Mouse (Mus musculus) liver, embryonic 11.5 days (tissue): Measurements from ENCODE around the gene Arl3. TPM values are rescaled to one million over a fixed set of nuclear protein-coding genes. Genes with fewer than 3 reads are reported as not detected.

Source experiments
- ATAC-seq: fragments of 200-750 bp; cut with Nextera tagmentation; replicated peaks from 2 replicates; pipeline ENCODE4 v1.8.0; 2017; ENCODE audit warnings: moderate number of reproducible peaks, mild to moderate bottlenecking, moderate TSS enrichment, moderate library complexity; ENCODE audit not compliant: low FRiP score
- DNase-seq: peaks from one replicate; pipeline ENCODE4 v3.0.0-alpha.2; 2017; ENCODE audit warnings: low spot score
- H3K27ac ChIP-seq: fragments of 300-500 bp; sonication (generic); 2 replicates; pipeline ENCODE4 v1.5.1; 2014; ENCODE audit warnings: mild to moderate bottlenecking, low read depth, low read length, control low read depth
- H3K27me3 ChIP-seq: fragments of 300-500 bp; sonication (generic); replicated peaks from 2 replicates; pipeline ENCODE4 v1.6.1; 2014; ENCODE audit warnings: low read length, mixed read lengths; ENCODE audit not compliant: control insufficient read depth, insufficient read depth
- H3K36me3 ChIP-seq: fragments of 300-500 bp; sonication (generic); 2 replicates; pipeline ENCODE4 v1.6.1; 2014; ENCODE audit warnings: mild to moderate bottlenecking, low read length, moderate library complexity, mixed read lengths; ENCODE audit not compliant: control insufficient read depth, insufficient read depth
- H3K4me1 ChIP-seq: fragments of 300-500 bp; sonication (generic); replicated peaks from 2 replicates; pipeline ENCODE4 v1.6.1; 2014; ENCODE audit warnings: low read length, mixed read lengths; ENCODE audit not compliant: control insufficient read depth, insufficient read depth
- H3K4me2 ChIP-seq: fragments of 300-500 bp; sonication (generic); 2 replicates; pipeline ENCODE4 v1.6.1; 2014; ENCODE audit warnings: mild to moderate bottlenecking, control low read depth, moderate library complexity
- H3K4me3 ChIP-seq: fragments of 300-500 bp; sonication (generic); 2 replicates; pipeline ENCODE4 v1.5.1; 2014; ENCODE audit warnings: low read depth, low read length, control low read depth
- H3K9ac ChIP-seq: fragments of 300-500 bp; sonication (generic); 2 replicates; pipeline ENCODE4 v1.6.1; 2014; ENCODE audit warnings: low read depth, low read length, control low read depth
- H3K9me3 ChIP-seq: fragments of 300-500 bp; sonication (generic); 2 replicates; pipeline ENCODE4 v1.6.1; 2016; ENCODE audit warnings: low read length, inconsistent platforms, mixed read lengths; ENCODE audit not compliant: control insufficient read depth
- WGBS: fragments of 180-500 bp; shearing (Covaris S2); extraction: QIAGEN DNeasy Blood & Tissue Kit; methylation state at CpG from one replicate; pipeline ENCODE4 v1.1.7; 2014; 5-methylcytosine and 5-hydroxymethylcytosine counted together
- polyA plus RNA-seq: library from polyadenylated mRNA; unstranded; fragments of >200 nt; fragmentation: Nextera tagmentation; extraction: Ambion mirVana; gene quantifications from 2 replicates; pipeline ENCODE4 v1.2.1, GENCODE M21; 2014

The Arl3 gene
- polyA plus RNA-seq, 1 experiment from 2014 or later, result 50.5 TPM

DNA sequence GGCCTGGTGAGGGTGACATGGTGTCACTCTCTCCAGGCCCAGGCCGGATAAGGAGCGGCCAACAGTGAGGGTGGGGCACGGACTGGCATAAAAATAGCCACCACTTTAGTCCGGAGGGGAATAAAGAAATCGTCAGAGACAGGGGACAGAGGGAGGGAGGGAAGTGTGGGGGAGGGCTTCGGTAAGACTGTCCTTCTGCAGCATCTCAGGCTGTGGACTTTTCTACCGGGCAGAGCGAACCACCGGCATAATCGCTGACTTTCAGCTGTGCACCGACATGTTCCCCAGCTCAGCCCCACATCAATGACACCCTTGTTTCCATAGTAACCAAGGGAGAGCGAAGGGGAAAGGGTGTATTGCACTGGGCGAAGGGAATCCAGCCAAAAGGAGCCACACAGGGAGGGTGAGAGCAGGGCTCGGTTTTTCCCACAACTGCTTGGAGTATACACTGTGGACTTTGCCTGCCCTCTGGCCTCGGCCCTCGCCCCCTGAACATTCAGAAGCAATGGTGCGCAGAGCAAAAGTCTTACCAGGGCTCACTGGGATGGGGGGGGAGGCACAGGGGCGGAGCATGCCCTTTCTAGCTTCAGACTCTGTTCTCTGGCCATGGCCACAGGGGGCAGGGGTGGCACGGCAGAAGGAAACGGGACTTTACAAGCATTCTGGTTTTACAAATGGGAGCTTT is 44.3 kb downstream of the Arl3 start:
- ATAC-seq, result peak; percentile 46
- Histone ChIP-seq H3K4me3 (peak overlapping the region; percentile 19), H3K4me1 (peaks cover 71% of the 10 kb centered on the region), H3K9me3 (no peaks in the 10 kb centered on the region), H3K4me2 (peak overlapping the region; percentile 70), H3K36me3 (no peaks in the 10 kb centered on the region), H3K27me3 (no peaks in the 10 kb centered on the region; the same call in 1 of the 2 replicates), H3K9ac (peak overlapping the region; percentile 54; the same call in 1 of the 2 replicates), H3K27ac (peak overlapping the region; percentile 41)
- DNase-seq, result peak; percentile 61
- WGBS, result 3% methylated on average over 20 of the region's 20 CpGs

GRCm38 (mm10) chr19:46527632-46528528 is 45.1 kb downstream of the Arl3 start:
- Histone ChIP-seq H3K36me3 (no peaks in the 10 kb centered on the region), H3K9ac (0 out of 2 replicates have a peak overlapping the region, but pooled peaks have one; percentile 35), H3K9me3 (no peaks in the 10 kb centered on the region), H3K4me3 (peak overlapping the region; percentile 19; the same call in 1 of the 2 replicates), H3K4me2 (peak overlapping the region; percentile 70), H3K27ac (no peak overlapping the region), H3K4me1 (peaks cover 72% of the 10 kb centered on the region), H3K27me3 (no peaks in the 10 kb centered on the region; the same call in 1 of the 2 replicates)
- ATAC-seq (no peak), DNase-seq (no peak)
- 32% methylated on average over 17 of the region's 17 CpGs for WGBS

DNA sequence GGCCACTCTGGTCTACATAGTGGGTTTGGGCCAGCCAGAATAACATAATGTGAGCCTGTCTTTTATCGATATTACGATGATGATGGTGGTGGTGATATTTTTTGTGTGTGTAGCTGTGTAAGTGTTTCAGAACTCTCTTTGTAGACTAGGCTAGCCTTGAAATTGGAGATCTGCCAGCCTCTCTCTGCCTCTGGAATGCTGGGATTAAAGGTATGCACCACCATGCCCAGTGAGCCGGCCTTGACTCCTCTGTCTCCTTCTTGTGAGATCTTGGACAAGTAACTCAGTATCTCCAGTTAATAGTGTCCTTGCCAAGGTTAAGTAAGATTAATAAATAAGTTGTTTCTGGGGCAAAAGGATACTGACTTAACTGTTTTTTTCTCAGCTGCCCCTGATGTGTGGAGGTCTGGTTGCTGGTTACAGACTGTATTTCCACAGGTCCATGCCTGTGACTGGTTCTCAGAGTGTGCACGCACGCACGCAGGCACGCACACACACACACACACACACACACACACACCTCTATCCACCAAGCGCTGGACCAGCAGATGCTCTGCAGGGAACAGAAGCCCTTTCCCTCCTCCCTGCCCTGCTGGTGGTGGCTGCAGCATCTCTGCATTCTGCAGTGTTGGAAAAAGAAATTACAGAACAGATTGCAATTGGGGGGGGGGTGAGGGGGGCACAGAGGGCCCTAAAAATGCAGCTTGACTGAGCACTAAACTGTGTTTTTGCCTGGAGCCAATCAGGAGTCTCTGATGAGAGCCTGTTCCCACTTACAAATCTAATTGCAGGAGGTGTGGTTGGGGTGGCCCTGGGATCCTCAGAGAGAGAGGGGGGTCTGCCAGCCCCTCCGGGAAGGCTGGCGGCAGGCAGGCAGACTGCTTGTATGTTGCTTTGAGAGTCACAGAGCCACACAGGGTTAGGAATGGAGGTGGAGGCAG is 47.0 kb downstream of the Arl3 start:
- Histone ChIP-seq H3K4me1 (peaks cover 57% of the 10 kb centered on the region), H3K36me3 (no peaks in the 10 kb centered on the region), H3K27ac (no peak overlapping the region), H3K4me3 (no peak overlapping the region), H3K9me3 (no peaks in the 10 kb centered on the region), H3K27me3 (no peaks in the 10 kb centered on the region; the same call in 1 of the 2 replicates), H3K9ac (no peak overlapping the region), H3K4me2 (no peak overlapping the region)
- no peak for DNase-seq
- WGBS, result 75% methylated on average over 10 of the region's 10 CpGs
- ATAC-seq, result no peak

DNA sequence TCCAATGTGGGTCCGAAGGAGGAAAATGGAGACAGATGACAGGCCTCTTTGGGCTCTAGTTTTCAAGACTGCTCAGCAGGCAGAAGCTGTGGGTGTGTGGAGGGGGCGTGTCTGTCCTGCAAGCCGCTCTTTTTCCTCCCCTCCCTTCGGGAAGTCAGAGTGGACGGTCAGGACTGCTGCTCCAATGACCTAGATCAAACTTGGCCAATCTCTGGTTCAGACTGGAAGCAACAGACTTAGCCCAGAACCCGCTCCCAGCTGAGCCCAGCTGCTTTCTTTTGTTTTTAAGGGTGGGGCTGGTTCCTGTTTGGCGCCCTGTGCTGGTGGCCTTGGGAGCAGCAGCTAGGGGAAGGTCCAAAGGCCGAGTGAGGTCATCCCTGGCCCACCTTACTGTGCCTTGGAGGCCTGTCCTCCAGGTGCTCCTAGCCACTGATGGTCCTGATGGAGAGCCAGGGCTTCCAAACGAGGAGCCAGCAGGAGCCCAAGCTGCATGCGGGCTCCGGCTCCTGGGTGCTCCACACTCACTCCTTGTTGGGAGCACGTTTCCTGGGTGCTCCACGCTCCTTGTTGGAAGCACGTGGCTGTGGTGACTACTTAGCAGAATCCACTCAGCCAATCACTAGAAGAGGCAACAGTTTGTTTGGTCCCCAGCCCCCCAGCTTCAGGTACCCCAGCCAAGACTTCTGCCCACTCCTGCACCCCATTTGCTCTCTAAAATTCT is 48.2 kb downstream of the Arl3 start:
- Histone ChIP-seq H3K4me1 (peaks cover 45% of the 10 kb centered on the region), H3K27me3 (no peaks in the 10 kb centered on the region; the same call in 1 of the 2 replicates), H3K4me3 (no peak overlapping the region), H3K9me3 (no peaks in the 10 kb centered on the region), H3K9ac (no peak overlapping the region), H3K27ac (peak overlapping the region; percentile 15; the same call in 1 of the 2 replicates), H3K36me3 (no peaks in the 10 kb centered on the region), H3K4me2 (peak overlapping the region; percentile 56)
- ATAC-seq (no peak), DNase-seq (no peak)
- whole genome bisulfite sequencing, result 32% methylated on average over 14 of the region's 14 CpGs

DNA sequence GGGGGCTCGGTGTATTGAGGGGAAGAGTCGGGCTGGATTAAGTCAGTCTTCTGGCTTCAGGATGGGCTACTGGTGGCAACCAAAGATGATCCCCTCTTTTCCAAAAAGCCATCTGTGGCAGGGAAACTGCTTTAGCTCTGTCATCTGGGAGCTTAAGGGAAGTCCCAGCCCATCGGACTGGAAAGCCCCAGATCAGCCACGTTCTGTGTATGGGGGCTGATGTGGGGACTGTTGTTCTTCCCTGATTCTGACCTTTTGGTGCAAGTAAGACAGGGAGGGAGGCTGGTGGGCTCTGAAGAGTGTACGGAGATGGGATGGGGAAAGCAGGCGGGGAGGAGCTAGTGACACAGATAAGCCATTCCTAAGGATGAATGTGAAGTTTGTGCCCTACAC is 48.9 kb downstream of the Arl3 start:
- Histone ChIP-seq H3K9ac (no peak overlapping the region), H3K9me3 (no peaks in the 10 kb centered on the region)
- 17% methylated on average over 6 of the region's 6 CpGs for WGBS

DNA sequence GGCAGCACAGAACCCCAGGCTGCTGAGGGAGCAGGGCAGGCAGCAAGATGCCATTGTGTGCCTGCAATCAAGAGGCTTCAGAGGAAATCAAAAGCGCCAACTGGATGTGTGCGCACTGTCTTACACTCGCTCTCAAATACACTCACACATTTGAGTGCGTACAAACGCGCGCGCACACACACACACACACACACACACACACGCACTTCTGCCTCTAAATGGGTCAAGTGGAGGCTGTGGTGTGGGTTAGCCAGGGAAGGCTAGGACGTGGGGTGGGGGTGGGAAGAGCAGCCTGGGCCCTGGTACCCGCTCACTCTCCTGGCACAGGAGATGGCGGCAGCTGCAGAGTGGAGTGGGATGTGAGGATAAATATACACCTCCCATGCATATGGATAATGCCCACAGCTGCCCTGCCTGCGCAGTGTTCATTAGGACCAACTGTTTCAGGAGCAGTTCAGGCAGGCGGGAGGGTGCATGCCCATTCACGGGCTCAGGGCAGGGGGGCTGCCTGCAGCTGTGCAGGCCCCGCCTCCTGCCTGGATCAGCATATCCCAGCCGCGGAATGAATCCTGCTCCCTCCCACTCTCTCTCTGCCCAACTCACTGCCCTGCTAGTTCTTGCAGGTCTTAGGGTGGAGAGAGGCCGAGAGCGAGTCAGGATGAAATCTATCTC is 49.4 kb downstream of the Arl3 start:
- peak; percentile 62; the same call in 1 of the 2 replicates for ATAC-seq
- 0 out of 2 replicates have a peak overlapping the region, but pooled peaks have one; percentile 48 for H3K9ac ChIP-seq
- peak overlapping the region; percentile 56 for H3K4me2 ChIP-seq
- peaks cover 44% of the 10 kb centered on the region for H3K4me1 ChIP-seq
- no peaks in the 10 kb centered on the region for H3K36me3 ChIP-seq
- 14% methylated on average over 20 of the region's 20 CpGs for WGBS
- no peak for DNase-seq
- H3K27ac ChIP-seq, result peak overlapping the region; percentile 56
- no peaks in the 10 kb centered on the region; the same call in 1 of the 2 replicates for H3K27me3 ChIP-seq
- H3K4me3 ChIP-seq, result peak overlapping the region; percentile 13
- no peaks in the 10 kb centered on the region for H3K9me3 ChIP-seq

More for the DNA sequence above, 48.9 kb downstream of the Arl3 start:
- Histone ChIP-seq H3K36me3 (no peaks in the 10 kb centered on the region), H3K27ac (peak overlapping the region; percentile 56; the same call in 1 of the 2 replicates), H3K4me3 (0 out of 2 replicates have a peak overlapping the region, but pooled peaks have one; percentile 13), H3K27me3 (no peaks in the 10 kb centered on the region; the same call in 1 of the 2 replicates), H3K4me1 (peaks cover 44% of the 10 kb centered on the region), H3K4me2 (peak overlapping the region; percentile 56)
- DNase-seq, result no peak
- ATAC-seq, result no peak

- DNase-seq (no peak), ATAC-seq (0 out of 2 replicates have a peak, but pooled peaks have one; percentile 6)
- peaks cover 45% of the 10 kb centered on the region for H3K4me1 ChIP-seq
- no peaks in the 10 kb centered on the region for H3K36me3 ChIP-seq
- H3K9ac ChIP-seq, result 0 out of 2 replicates have a peak overlapping the region, but pooled peaks have one; percentile 15
- H3K27ac ChIP-seq, result peak overlapping the region; percentile 56
- peak overlapping the region; percentile 56 for H3K4me2 ChIP-seq
- no peak overlapping the region for H3K4me3 ChIP-seq
- no peaks in the 10 kb centered on the region; the same call in 1 of the 2 replicates for H3K27me3 ChIP-seq
- no peaks in the 10 kb centered on the region for H3K9me3 ChIP-seq
Observed at GRCm38 (mm10) chr19:46523131-46523479, 49.9 kb downstream of the Arl3 start.
